Mouse (Mus musculus) spleen, postnatal 4 days (tissue): ENCODE measurements around the gene Arnt.
"Not testable (repeated sequence)": the region's sequence is repeated elsewhere in the genome, so short reads cannot be mapped to it uniquely, and the experiment has no call there.

Source experiments
- DNase-seq, 2 experiments: peaks; one replicate each; pipeline ENCODE4 v3.0.0; 2022; ENCODE audit warnings: low spot score in 2 of 2

Arnt gene

DNA sequence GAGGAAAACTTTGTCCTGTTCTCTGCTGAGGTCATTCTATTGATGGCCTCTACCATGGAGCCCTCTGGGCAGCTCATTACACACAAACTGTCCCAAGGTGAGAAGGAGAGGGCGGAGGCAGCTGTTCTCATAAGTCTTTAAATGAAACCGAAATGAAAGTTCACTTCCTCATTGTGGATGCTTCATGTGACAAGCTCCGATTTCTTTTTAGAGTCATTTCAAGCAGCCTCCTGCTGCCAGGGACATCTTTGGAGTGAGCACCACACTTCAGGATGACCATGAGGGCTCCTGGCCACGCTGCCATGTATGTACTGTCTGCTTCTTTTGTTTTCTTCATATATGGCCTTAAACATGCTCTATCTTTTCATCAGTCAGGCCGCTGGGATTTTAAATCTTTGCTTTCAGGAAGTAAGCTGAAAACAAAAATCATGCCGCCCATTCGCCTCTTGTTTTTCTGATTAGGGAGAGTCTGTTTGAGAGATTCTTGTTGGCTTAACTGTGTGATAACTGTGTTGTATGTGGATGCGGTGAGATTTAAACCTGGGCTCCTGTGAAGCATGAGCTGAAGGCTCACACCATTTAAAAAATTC is 92.5 kb downstream of the Arnt start, which contains the start of gene Ctss:
Ctss (plus strand) TSS at position 165 of the 590 bp plus-strand sequence.
- peak in 1 of 2 experiments; percentile 60 for DNase-seq

DNA sequence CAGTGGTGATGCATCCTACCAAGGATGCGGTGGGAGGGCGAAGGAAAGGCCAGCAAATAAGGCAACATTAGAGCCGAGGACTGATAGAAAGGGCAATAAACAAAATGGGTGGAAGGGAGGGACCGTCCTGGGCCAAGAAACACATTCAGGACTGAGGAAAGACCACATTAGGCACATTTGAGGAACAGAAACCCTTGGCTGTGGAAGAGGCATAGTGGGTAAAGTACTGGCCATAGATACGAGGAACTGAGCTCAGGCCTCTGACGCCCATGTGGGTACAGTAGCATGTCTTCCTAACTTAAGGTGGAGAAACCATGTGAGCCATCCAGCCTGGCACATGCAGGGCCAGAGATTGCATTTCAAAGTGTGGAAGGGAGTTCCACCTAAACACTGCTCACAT is 95.6 kb downstream of the Arnt start:
- DNase-seq: no peak

- DNase-seq: no peak
These were observed 96.8 kb downstream of the Arnt start for GRCm38 (mm10) chr3:95531025-95531424.

DNA sequence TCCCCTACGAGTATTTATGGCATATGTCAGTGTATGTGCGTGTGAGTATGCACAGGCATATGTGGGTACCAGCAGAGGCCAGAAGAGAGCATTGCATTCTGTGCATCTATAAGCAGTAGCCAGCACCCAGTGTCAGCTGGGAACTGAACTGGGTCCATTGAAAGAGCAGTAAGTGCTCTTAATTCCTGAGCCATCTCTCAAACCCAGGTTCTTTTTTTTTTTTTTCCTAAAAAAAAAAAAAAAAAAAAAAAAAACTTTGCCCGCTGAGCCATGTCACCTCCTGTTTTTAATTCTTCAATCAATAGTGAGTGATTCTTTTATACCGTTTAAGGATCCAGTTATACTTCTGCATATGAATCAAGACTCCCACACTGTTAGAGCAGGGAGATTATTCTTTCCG is 99.2 kb downstream of the Arnt start:
- no peak for DNase-seq

DNA sequence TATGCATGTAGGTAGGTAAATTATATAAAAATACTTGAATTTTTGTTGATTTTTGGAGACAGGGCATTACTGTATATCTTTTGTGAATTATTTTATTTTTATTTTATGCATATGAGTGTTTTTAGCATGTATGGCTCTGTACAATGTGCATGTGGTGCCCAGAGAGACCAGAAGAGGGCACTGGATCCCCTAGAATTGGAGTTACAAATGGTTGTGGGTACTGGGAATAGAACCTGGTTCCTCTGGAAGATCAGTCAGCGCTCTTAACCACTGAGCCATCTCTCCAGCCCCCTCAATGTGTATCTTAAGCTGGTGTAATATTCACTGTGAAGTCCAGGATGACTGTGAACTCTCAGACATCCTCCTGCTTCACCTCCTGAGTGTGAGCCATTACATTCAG is 100.7 kb downstream of the Arnt start:
- DNase-seq: no peak

DNA sequence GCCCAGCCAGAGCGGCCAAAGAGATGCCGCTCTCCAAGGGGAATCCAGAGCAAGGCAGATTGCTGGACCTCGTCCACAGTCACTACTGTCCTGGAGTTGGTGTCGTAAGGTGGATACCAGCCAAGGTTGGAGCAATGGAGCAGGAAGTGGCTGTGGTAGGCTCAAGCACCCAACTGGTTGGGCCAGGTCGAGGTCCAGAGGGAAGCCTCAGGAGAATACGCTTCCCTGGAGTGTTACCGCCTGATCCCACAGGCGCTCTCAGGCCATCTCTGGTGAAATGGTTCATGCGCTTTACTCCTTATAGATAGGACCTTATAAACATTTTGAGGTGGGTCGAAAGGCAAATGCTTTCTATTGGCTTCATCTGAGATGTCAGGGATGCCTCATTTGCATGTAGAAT is 104.7 kb downstream of the Arnt start:
- no peak for DNase-seq

- no peak for DNase-seq
These were observed 105.6 kb downstream of the Arnt start for GRCm38 (mm10) chr3:95539837-95540236.

DNA sequence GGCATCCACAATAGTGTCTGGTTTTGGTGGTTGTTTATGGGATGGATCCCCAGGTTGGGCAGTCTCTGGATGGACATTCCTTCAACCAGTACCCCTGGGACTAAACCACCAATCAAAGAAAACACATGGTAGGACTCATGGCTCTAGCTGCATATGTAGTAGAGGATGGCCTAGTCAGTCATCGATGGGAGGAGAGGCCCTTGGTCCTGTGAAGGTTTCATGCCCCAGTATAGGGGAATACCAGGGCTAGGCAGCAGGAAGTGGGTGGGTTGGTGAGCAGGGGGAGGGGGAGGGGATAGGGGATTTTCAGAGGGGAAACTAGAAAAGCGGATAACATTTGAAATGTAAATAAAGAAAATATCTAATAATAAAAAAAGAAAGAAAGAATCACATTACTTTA is 107.0 kb downstream of the Arnt start:
- DNase-seq: not testable (repeated sequence)

DNA sequence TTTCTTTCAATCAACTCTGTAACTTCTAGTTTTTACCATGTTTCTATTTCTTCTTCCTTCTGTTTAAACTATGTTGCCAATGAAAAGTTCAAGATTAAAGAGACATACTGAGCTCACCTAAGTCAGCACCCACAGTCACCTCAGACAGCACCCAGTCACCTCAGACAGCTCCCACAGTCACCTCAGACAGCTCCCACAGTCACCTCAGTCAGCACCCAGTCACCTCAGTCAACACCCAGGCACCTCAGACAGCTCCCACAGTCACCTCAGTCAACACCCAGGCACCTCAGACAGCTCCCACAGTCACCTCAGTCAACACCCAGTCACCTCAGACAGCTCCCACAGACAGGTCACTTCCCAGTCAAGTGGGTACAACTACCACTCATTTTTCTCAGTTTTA is 108.0 kb downstream of the Arnt start:
- no peak for DNase-seq

DNA sequence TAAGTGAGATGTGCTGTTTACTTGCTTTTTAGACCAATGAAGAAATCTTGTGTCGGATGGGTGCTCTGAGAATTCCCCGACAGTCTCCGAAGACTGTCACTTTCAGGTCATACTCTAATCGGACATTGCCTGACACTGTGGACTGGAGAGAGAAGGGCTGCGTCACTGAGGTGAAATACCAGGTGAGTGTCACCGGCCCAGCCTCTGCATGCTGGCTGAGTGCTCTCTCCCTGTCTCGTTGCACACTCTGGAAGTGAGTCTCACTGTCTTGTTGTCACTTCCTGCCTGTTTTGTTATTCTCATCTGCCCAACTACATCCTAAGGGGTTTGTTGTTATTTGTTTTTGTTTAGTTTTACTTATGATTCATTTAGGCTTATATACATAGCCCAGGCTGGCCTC is 108.8 kb downstream of the Arnt start:
- DNase-seq: no peak
